Mouse (Mus musculus) adrenal gland, postnatal 4 days (tissue): Measurements from ENCODE around the gene Arhgef28. TPM values are rescaled to one million over a fixed set of nuclear protein-coding genes. Genes with fewer than 3 reads are reported as not detected.

Experiments
- DNase-seq, 2 experiments: peaks; one replicate each; pipeline ENCODE4 v3.0.0; 2021 to 2022; ENCODE audit warnings: low spot score in 2 of 2, mixed read lengths in 2 of 2
- total RNA-seq, 2 experiments: library from RNA; stranded (reverse); gene quantifications; 2 replicates each; pipeline ENCODE4 v1.2.3; 2021

Arhgef28 gene
- total RNA-seq, 2 experiments from 2014 or later, result 31.2 to 47.6 TPM

GRCm38 (mm10) chr13:97853356-97853968 lies 352.8 kb downstream of the Arhgef28 start:
- no peak for DNase-seq

Other genes starting within 250 kb of the Arhgef28 start
- 10 to 100 TPM; 26.0 to 29.6 TPM for gene Utp15, start 56.6 kb upstream of the Arhgef28 start, total RNA-seq
- 10 to 100 TPM; 35.3 to 36.2 TPM for gene Ankra2, start 56.6 kb upstream of the Arhgef28 start, total RNA-seq
- gene Gm21976, start 73.4 kb upstream of the Arhgef28 start, total RNA-seq, result not detected
- 100 to 1,000 TPM; 464 TPM for gene Btf3, start 110.6 kb upstream of the Arhgef28 start, total RNA-seq
- 1 to 10 TPM; 2.3 to 3.7 TPM for gene Foxd1, start 147.8 kb upstream of the Arhgef28 start, total RNA-seq